Mouse (Mus musculus): ENCODE results near the gene Ppp1r14a. TPM values are rescaled to one million over a fixed set of nuclear protein-coding genes. Genes with fewer than 3 reads are reported as not detected.

Gene Ppp1r14a
- polyA plus RNA-seq, 1 experiment from 2014 or later, result 2.5 TPM

- H3K4me2 ChIP-seq (ENCODE audit: low read length), result no peak overlapping the region
- H3K27ac ChIP-seq (ENCODE audit: low read length), result no peak overlapping the region
- H3K27me3 ChIP-seq (ENCODE audit: control insufficient read depth, insufficient read depth, low read depth, low read length), result no peaks in the 10 kb centered on the region
- no peak for ATAC-seq
- H3K4me3 ChIP-seq (ENCODE audit: low read depth, low read length), result no peak overlapping the region
- H3K9ac ChIP-seq (ENCODE audit: low read depth, low read length), result no peak overlapping the region
- no peaks in the 10 kb centered on the region for H3K9me3 ChIP-seq (replicated peaks; ENCODE audit: control insufficient read depth, low read length, poor library complexity, severe bottlenecking)
- peaks cover 9% of the 10 kb centered on the region for H3K4me1 ChIP-seq (ENCODE audit: control insufficient read depth, insufficient read depth, low read length)
- 29% methylated on average over 19 of the region's 19 CpGs for WGBS
- no peaks in the 10 kb centered on the region for H3K36me3 ChIP-seq (ENCODE audit: control insufficient read depth, insufficient read depth, low read length)
Measured at GRCm38 (mm10) chr7:29293131-29294065, 4.3 kb downstream of the Ppp1r14a start.

GRCm38 (mm10) chr7:29294111-29294761 lies 5.1 kb downstream of the Ppp1r14a start:
- no peak overlapping the region for H3K27ac ChIP-seq (ENCODE audit: low read length)
- WGBS, result 66% methylated on average over 13 of the region's 13 CpGs
- no peak for ATAC-seq

GRCm38 (mm10) chr7:29295861-29296647 lies 6.9 kb downstream of the Ppp1r14a start:
- Histone ChIP-seq H3K9ac (ENCODE audit: low read depth, low read length) (no peak overlapping the region), H3K27me3 (ENCODE audit: control insufficient read depth, insufficient read depth, low read depth, low read length) (no peaks in the 10 kb centered on the region), H3K4me3 (ENCODE audit: low read depth, low read length) (no peak overlapping the region), H3K27ac (ENCODE audit: low read length) (no peak overlapping the region), H3K4me1 (ENCODE audit: control insufficient read depth, insufficient read depth, low read length) (no peaks in the 10 kb centered on the region), H3K36me3 (ENCODE audit: control insufficient read depth, insufficient read depth, low read length) (no peaks in the 10 kb centered on the region), H3K4me2 (ENCODE audit: low read length) (no peak overlapping the region), H3K9me3 (replicated peaks; ENCODE audit: control insufficient read depth, low read length, poor library complexity, severe bottlenecking) (no peaks in the 10 kb centered on the region)
- no peak for ATAC-seq
- 85% methylated on average over 24 of the region's 24 CpGs for WGBS

More at GRCm38 (mm10) chr7:29294111-29294761, 5.1 kb downstream of the Ppp1r14a start:
- H3K4me1 ChIP-seq (ENCODE audit: control insufficient read depth, insufficient read depth, low read length), result peaks cover 3% of the 10 kb centered on the region
- H3K9ac ChIP-seq (ENCODE audit: low read depth, low read length), result no peak overlapping the region
- no peaks in the 10 kb centered on the region for H3K36me3 ChIP-seq (ENCODE audit: control insufficient read depth, insufficient read depth, low read length)
- no peaks in the 10 kb centered on the region for H3K27me3 ChIP-seq (ENCODE audit: control insufficient read depth, insufficient read depth, low read depth, low read length)
- H3K4me2 ChIP-seq (ENCODE audit: low read length), result no peak overlapping the region
- no peaks in the 10 kb centered on the region for H3K9me3 ChIP-seq (replicated peaks; ENCODE audit: control insufficient read depth, low read length, poor library complexity, severe bottlenecking)
- H3K4me3 ChIP-seq (ENCODE audit: low read depth, low read length), result no peak overlapping the region

- H3K27ac ChIP-seq (ENCODE audit: low read length), result no peak overlapping the region
- ATAC-seq, result no peak
- peak overlapping the region; percentile 34 for H3K4me2 ChIP-seq (ENCODE audit: low read length)
- no peak overlapping the region for H3K4me3 ChIP-seq (ENCODE audit: low read depth, low read length)
- no peaks in the 10 kb centered on the region for H3K4me1 ChIP-seq (ENCODE audit: control insufficient read depth, insufficient read depth, low read length)
- no peaks in the 10 kb centered on the region for H3K27me3 ChIP-seq (ENCODE audit: control insufficient read depth, insufficient read depth, low read depth, low read length)
- no peak overlapping the region for H3K9ac ChIP-seq (ENCODE audit: low read depth, low read length)
- no peaks in the 10 kb centered on the region for H3K36me3 ChIP-seq (ENCODE audit: control insufficient read depth, insufficient read depth, low read length)
- H3K9me3 ChIP-seq (replicated peaks; ENCODE audit: control insufficient read depth, low read length, poor library complexity, severe bottlenecking), result no peaks in the 10 kb centered on the region
- 12% methylated on average over 10 of the region's 10 CpGs for WGBS
Measured at GRCm38 (mm10) chr7:29296998-29297397, 7.9 kb downstream of the Ppp1r14a start.

GRCm38 (mm10) chr7:29301127-29301566 lies 12.0 kb downstream of the Ppp1r14a start:
- H3K27me3 ChIP-seq (ENCODE audit: control insufficient read depth, insufficient read depth, low read depth, low read length), result no peaks in the 10 kb centered on the region
- H3K4me3 ChIP-seq (ENCODE audit: low read depth, low read length), result 0 out of 2 replicates have a peak overlapping the region, but pooled peaks have one; percentile 6
- peak overlapping the region; percentile 45; the same call in 1 of the 2 replicates for H3K27ac ChIP-seq (ENCODE audit: low read length)
- H3K4me1 ChIP-seq (ENCODE audit: control insufficient read depth, insufficient read depth, low read length), result peaks cover 12% of the 10 kb centered on the region
- no peak overlapping the region for H3K9ac ChIP-seq (ENCODE audit: low read depth, low read length)
- no peak for ATAC-seq
- H3K9me3 ChIP-seq (replicated peaks; ENCODE audit: control insufficient read depth, low read length, poor library complexity, severe bottlenecking), result no peaks in the 10 kb centered on the region
- no peaks in the 10 kb centered on the region for H3K36me3 ChIP-seq (ENCODE audit: control insufficient read depth, insufficient read depth, low read length)
- peak overlapping the region; percentile 43 for H3K4me2 ChIP-seq (ENCODE audit: low read length)
- WGBS, result 4% methylated on average over 7 of the region's 7 CpGs

- ATAC-seq, result no peak
- no peak overlapping the region for H3K9ac ChIP-seq (ENCODE audit: low read depth, low read length)
- H3K36me3 ChIP-seq (ENCODE audit: control insufficient read depth, insufficient read depth, low read length), result no peaks in the 10 kb centered on the region
- H3K27ac ChIP-seq (ENCODE audit: low read length), result no peak overlapping the region
- peaks cover 25% of the 10 kb centered on the region for H3K4me1 ChIP-seq (ENCODE audit: control insufficient read depth, insufficient read depth, low read length)
- WGBS, result 57% methylated on average over 7 of the region's 7 CpGs
- no peak overlapping the region for H3K4me2 ChIP-seq (ENCODE audit: low read length)
- H3K9me3 ChIP-seq (replicated peaks; ENCODE audit: control insufficient read depth, low read length, poor library complexity, severe bottlenecking), result no peaks in the 10 kb centered on the region
- H3K4me3 ChIP-seq (ENCODE audit: low read depth, low read length), result no peak overlapping the region
- H3K27me3 ChIP-seq (ENCODE audit: control insufficient read depth, insufficient read depth, low read depth, low read length), result no peaks in the 10 kb centered on the region
Measured at GRCm38 (mm10) chr7:29302641-29303040, 13.5 kb downstream of the Ppp1r14a start.

- peak; percentile 90 for ATAC-seq
- under 1% methylated on average over 50 of the region's 67 CpGs for WGBS
- H3K4me2 ChIP-seq (ENCODE audit: low read length), result peak within 1 kb of the TSS; percentile 96
- no peaks in the 10 kb centered on the region for H3K36me3 ChIP-seq (ENCODE audit: control insufficient read depth, insufficient read depth, low read length)
- peak within 1 kb of the TSS; percentile 91 for H3K27ac ChIP-seq (ENCODE audit: low read length)
- H3K9me3 ChIP-seq (replicated peaks; ENCODE audit: control insufficient read depth, low read length, poor library complexity, severe bottlenecking), result no peaks in the 10 kb centered on the region
- H3K27me3 ChIP-seq (ENCODE audit: control insufficient read depth, insufficient read depth, low read depth, low read length), result no peaks in the 10 kb centered on the region
- peak within 1 kb of the TSS; percentile 81 for H3K9ac ChIP-seq (ENCODE audit: low read depth, low read length)
- peaks cover 25% of the 10 kb centered on the region for H3K4me1 ChIP-seq (ENCODE audit: control insufficient read depth, insufficient read depth, low read length)
- H3K4me3 ChIP-seq (ENCODE audit: low read depth, low read length), result peak within 1 kb of the TSS; percentile 59
Measured at GRCm38 (mm10) chr7:29303738-29304462, 14.8 kb downstream of the Ppp1r14a start, which contains the start of gene Dpf1. TSS of gene Dpf1 (plus strand) at chr7:29303951.
